Comparison of ENCODE assay signal across 26 mouse cellular contexts in the genomic region with DNA sequence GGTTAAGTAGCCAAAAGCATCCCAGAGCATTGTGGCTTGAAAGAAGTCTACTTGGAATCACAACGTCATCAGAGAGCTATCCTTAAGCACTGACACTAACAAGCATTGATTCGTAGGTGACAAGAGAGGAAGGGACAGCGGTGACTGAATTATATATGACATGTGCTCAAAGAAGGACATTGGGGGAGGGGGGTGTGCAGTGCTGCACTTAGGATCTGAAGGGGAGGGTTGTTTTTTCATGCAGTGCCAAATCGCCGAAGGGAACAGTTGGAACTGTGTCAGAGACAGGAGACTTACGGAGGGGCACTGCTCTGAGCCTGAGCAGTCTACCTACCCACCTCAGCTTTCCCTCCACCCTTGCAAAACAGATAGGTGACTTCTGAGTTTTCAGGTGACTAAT.
DNase-seq lines count a peak whose midpoint lies in the region; ATAC-seq lines count a peak whose summit lies in the region.
"Had no signal": no experiment of that assay in that cellular context is flagged by ENCODE, and none has a peak within 500 bp of the region (broad histone marks: within the 10 kb centered on the region; RNA-seq: fewer than 3 reads in every experiment).

No protein-coding gene starts in this region.

- no peak for ATAC-seq in forebrain, embryonic 13.5 days
- no peak for ATAC-seq in forebrain, embryonic 15.5 days (replicated peaks)
- no peak for ATAC-seq in midbrain, embryonic 14.5 days (ENCODE audit: low FRiP score, low TSS enrichment)
- no peak for ATAC-seq in monocyte, adult 5-6 weeks (replicated peaks; ENCODE audit: insufficient number of reproducible peaks, low FRiP score, low TSS enrichment, poor library complexity, severe bottlenecking)
- ATAC-seq: CD4-positive, CD25-positive, alpha-beta regulatory T cell, adult 4 months; hindbrain, postnatal 0 days; intestine, embryonic 15.5 days had no signal

- peaks cover 23% of the 10 kb centered on the region for H3K4me1 ChIP-seq in forebrain, embryonic 13.5 days
- H3K4me1 ChIP-seq in forebrain, embryonic 15.5 days, result peaks cover 19% of the 10 kb centered on the region
- H3K4me1 ChIP-seq in midbrain, embryonic 14.5 days (ENCODE audit: control insufficient read depth, insufficient read depth, low read length), result 0 out of 2 replicates have a peak, but pooled peaks cover 7% of the 10 kb centered on the region
- H3K4me1 ChIP-seq: heart, embryonic 15.5 days; intestine, embryonic 15.5 days; limb, embryonic 12.5 days; liver, embryonic 15.5 days; lung, embryonic 15.5 days had no signal

- no peaks in the 10 kb centered on the region for H3K27me3 ChIP-seq in forebrain, embryonic 13.5 days
- H3K27me3 ChIP-seq in forebrain, embryonic 15.5 days, result no peaks in the 10 kb centered on the region
- H3K27me3 ChIP-seq in midbrain, embryonic 14.5 days (ENCODE audit: control insufficient read depth, insufficient read depth, low read length), result no peaks in the 10 kb centered on the region
- H3K27me3 ChIP-seq: embryonic facial prominence, embryonic 12.5 days; heart, embryonic 15.5 days; hindbrain, embryonic 12.5 days; intestine, embryonic 15.5 days; limb, embryonic 12.5 days; liver, embryonic 15.5 days; lung, embryonic 15.5 days had no signal

- H3K9me3 ChIP-seq in forebrain, embryonic 13.5 days (replicated peaks), result no peaks in the 10 kb centered on the region
- H3K9me3 ChIP-seq in forebrain, embryonic 15.5 days, result no peaks in the 10 kb centered on the region
- no peaks in the 10 kb centered on the region for H3K9me3 ChIP-seq in midbrain, embryonic 14.5 days (ENCODE audit: control insufficient read depth, low read length)
- H3K9me3 ChIP-seq: embryonic facial prominence, embryonic 12.5 days; heart, embryonic 15.5 days; hindbrain, embryonic 12.5 days; intestine, embryonic 15.5 days; limb, embryonic 12.5 days; liver, embryonic 15.5 days; lung, embryonic 15.5 days had no signal

- H3K9ac ChIP-seq in forebrain, embryonic 13.5 days, result no peak overlapping the region
- no peak overlapping the region for H3K9ac ChIP-seq in forebrain, embryonic 15.5 days (replicated peaks)
- H3K9ac ChIP-seq in midbrain, embryonic 14.5 days (replicated peaks; ENCODE audit: low read length), result no peak overlapping the region
- H3K9ac ChIP-seq: embryonic facial prominence, embryonic 12.5 days; heart, embryonic 15.5 days; hindbrain, embryonic 12.5 days; intestine, embryonic 15.5 days; limb, embryonic 12.5 days; liver, embryonic 15.5 days; lung, embryonic 15.5 days had no signal

- H3K4me2 ChIP-seq in forebrain, embryonic 13.5 days, result peak overlapping the region; percentile 8; the same call in 1 of the 2 replicates
- H3K4me2 ChIP-seq in forebrain, embryonic 15.5 days (replicated peaks), result no peak overlapping the region
- H3K4me2 ChIP-seq in midbrain, embryonic 14.5 days (ENCODE audit: low read length), result no peak overlapping the region
- H3K4me2 ChIP-seq: embryonic facial prominence, embryonic 12.5 days; heart, embryonic 15.5 days; hindbrain, embryonic 12.5 days; intestine, embryonic 15.5 days; limb, embryonic 12.5 days; liver, embryonic 15.5 days; lung, embryonic 15.5 days had no signal

- no peak overlapping the region for H3K4me3 ChIP-seq in forebrain, embryonic 13.5 days
- no peak overlapping the region for H3K4me3 ChIP-seq in forebrain, embryonic 15.5 days
- H3K4me3 ChIP-seq in midbrain, embryonic 14.5 days (replicated peaks; ENCODE audit: low read depth, low read length), result no peak overlapping the region
- H3K4me3 ChIP-seq: embryonic facial prominence, embryonic 12.5 days; heart, embryonic 15.5 days; hindbrain, embryonic 12.5 days; intestine, embryonic 15.5 days; limb, embryonic 12.5 days; liver, embryonic 15.5 days; lung, embryonic 15.5 days had no signal

- WGBS in forebrain, embryonic 13.5 days, result 18% methylated on average over 6 of the region's 6 CpGs
- WGBS in forebrain, embryonic 15.5 days, result 26% methylated on average over 6 of the region's 6 CpGs
- 27% methylated on average over 6 of the region's 6 CpGs for WGBS in midbrain, embryonic 14.5 days

- no peak overlapping the region for H3K27ac ChIP-seq in forebrain, embryonic 13.5 days
- H3K27ac ChIP-seq in forebrain, embryonic 15.5 days (replicated peaks), result no peak overlapping the region
- no peak overlapping the region for H3K27ac ChIP-seq in midbrain, embryonic 14.5 days (replicated peaks; ENCODE audit: low read depth, low read length)
- H3K27ac ChIP-seq: embryonic facial prominence, embryonic 12.5 days; heart, embryonic 15.5 days; hindbrain, embryonic 12.5 days; hindbrain, postnatal 0 days; intestine, embryonic 15.5 days; limb, embryonic 12.5 days; liver, embryonic 15.5 days; lung, embryonic 15.5 days had no signal

- intact Hi-C loops in left cerebral cortex, postnatal 4 days (cut with DNase I), result no loop called here

- no peaks in the 10 kb centered on the region for H3K36me3 ChIP-seq in forebrain, embryonic 13.5 days (ENCODE audit: poor library complexity, severe bottlenecking)
- H3K36me3 ChIP-seq in forebrain, embryonic 15.5 days, result no peaks in the 10 kb centered on the region
- no peaks in the 10 kb centered on the region for H3K36me3 ChIP-seq in midbrain, embryonic 14.5 days (ENCODE audit: control insufficient read depth, insufficient read depth, low read length)
- H3K36me3 ChIP-seq: embryonic facial prominence, embryonic 12.5 days; heart, embryonic 15.5 days; hindbrain, embryonic 12.5 days; intestine, embryonic 15.5 days; limb, embryonic 12.5 days; liver, embryonic 15.5 days; lung, embryonic 15.5 days had no signal

- DNase-seq in left cerebral cortex, postnatal 4 days, result peak; percentile 10
- no peak for DNase-seq in left cerebral cortex, adult 18-20 months (ENCODE audit: low spot score in 2 of 2)
- peak; percentile 52 for DNase-seq in midbrain, embryonic 14.5 days
- DNase-seq in frontal cortex, postnatal 25 days (ENCODE audit: low spot score in 2 of 2), result no peak
- DNase-seq: adrenal gland, postnatal 14 days; cerebellum, adult 18-20 months; cerebellum, postnatal 14 days; heart, postnatal 36 days; kidney, adult 2 months; kidney, postnatal 36 days; layer of hippocampus, adult 9-11 months; lung, postnatal 36 days; right cerebral cortex, postnatal 25 days; thymus, postnatal 14 days had no signal

Comparison
In these comparisons a context has a peak if more than half of its experiments do, and no peak if none do; other contexts are left out.
1. DNase-seq: peak in left cerebral cortex, postnatal 4 days (single experiment) and midbrain, embryonic 14.5 days (single experiment); none in left cerebral cortex, adult 18-20 months (0 of 2) and frontal cortex, postnatal 25 days (0 of 2).